Mouse (Mus musculus) bone marrow, adult 2 months (tissue): Measurements from ENCODE around the gene Rhox7a.

Source experiments
- CTCF ChIP-seq: fragments of 200-500 bp; IDR thresholded peaks from 2 replicates; pipeline ENCODE4 v1.5.1; 2011; ENCODE audit warnings: low read length, control low read depth; ENCODE audit not compliant: control insufficient read depth, insufficient read depth
- POLR2A ChIP-seq: fragments of 200-500 bp; IDR thresholded peaks from 2 replicates; pipeline ENCODE4 v1.6.1; 2011; ENCODE audit warnings: low read depth, mild to moderate bottlenecking, control low read depth, low read length, borderline replicate concordance; ENCODE audit not compliant: control insufficient read depth

- no peak for TF ChIP-seq CTCF
- no peak for TF ChIP-seq POLR2A
These were observed 15.8 kb upstream of the Rhox7a start for GRCm38 (mm10) chrX:37815665-37816064.
